Mouse (Mus musculus) erythroblast, embryonic 14.5 days (primary cell): ENCODE results near the gene Rpp38. TPM values are rescaled to one million over a fixed set of nuclear protein-coding genes. Genes with fewer than 3 reads are reported as not detected.
A peak's percentile ranks its signal among the peaks of the same experiment; 100 is the strongest.

Source experiments
- H3K27me3 ChIP-seq: 2 replicates; pipeline ENCODE4 v1.6.1; 2012; ENCODE audit warnings: inconsistent platforms; ENCODE audit not compliant: control insufficient read depth
- H3K36me3 ChIP-seq: 2 replicates; pipeline ENCODE4 v1.6.1; 2012; ENCODE audit warnings: mild to moderate bottlenecking, inconsistent platforms; ENCODE audit not compliant: control insufficient read depth
- H3K4me1 ChIP-seq: 2 replicates; pipeline ENCODE4 v1.6.1; 2012; ENCODE audit warnings: inconsistent platforms; ENCODE audit not compliant: control insufficient read depth
- H3K4me3 ChIP-seq: replicated peaks from 2 replicates; pipeline ENCODE3; 2012; ENCODE audit warnings: moderate library complexity, mild to moderate bottlenecking, inconsistent platforms
- H3K9me3 ChIP-seq: 2 replicates; pipeline ENCODE4 v1.6.1; 2012; ENCODE audit warnings: low read length, inconsistent platforms, mixed read lengths; ENCODE audit not compliant: control insufficient read depth
- GATA1 ChIP-seq: IDR thresholded peaks from 2 replicates; pipeline ENCODE4 v1.6.1; 2012; ENCODE audit warnings: low read length, inconsistent platforms, mixed read lengths
- TAL1 ChIP-seq: IDR thresholded peaks from 3 replicates; pipeline ENCODE4 v1.6.1; 2012; ENCODE audit warnings: low read length, inconsistent platforms, mixed read lengths
- polyA plus RNA-seq: library from polyadenylated mRNA; stranded (reverse); fragments of >175 nt; gene quantifications from 2 replicates; pipeline ENCODE4 v1.2.3, GENCODE M21; 2012

The Rpp38 gene
- polyA plus RNA-seq, 1 experiment, result 0.03 TPM

DNA sequence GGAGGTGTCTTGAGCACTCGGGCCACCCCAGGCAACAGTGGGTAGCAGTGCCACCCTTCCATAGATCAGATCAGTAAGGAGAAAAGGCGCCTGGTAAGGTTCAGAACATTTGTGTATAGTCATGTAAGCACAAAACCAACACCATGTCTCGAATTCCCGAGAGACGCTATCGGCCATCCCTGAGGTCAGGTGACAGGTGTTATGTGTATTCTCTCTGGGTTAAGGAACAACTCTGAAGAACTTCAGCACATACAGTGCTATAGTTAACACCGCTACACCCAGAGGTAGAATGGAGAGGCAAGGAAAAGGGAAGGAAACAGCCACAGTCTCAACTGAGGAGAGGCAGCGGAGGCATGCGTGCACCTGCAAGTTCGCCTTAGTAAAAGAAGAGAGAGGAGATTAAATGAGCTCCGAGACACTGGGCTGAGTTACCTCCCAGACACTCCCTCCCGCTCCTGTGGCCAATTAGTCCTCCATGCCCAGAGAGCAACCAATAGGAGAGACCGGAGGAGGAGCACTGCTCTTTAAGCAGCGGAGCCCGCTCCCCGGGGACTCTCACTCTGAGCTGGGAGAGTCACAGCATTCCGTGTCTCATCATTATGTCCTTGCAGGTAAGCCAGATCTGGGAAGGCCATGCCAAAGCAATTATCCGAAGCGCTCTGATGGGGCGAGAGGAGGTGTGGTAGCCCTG lies 3.3 kb upstream of the Rpp38 start, which contains the start of gene Acbd7:
TSS of gene Acbd7 (plus strand) at position 558 of the 691 bp plus-strand sequence.
- Histone ChIP-seq H3K4me1 (peaks cover 37% of the 10 kb centered on the region), H3K4me3 (peak within 1 kb of the TSS; percentile 62), H3K9me3 (no peaks in the 10 kb centered on the region), H3K36me3 (peaks cover 2% of the 10 kb centered on the region; the same call in 1 of the 2 replicates), H3K27me3 (peaks cover 4% of the 10 kb centered on the region)
- no peak for TF ChIP-seq GATA1
- no peak for TF ChIP-seq TAL1

DNA sequence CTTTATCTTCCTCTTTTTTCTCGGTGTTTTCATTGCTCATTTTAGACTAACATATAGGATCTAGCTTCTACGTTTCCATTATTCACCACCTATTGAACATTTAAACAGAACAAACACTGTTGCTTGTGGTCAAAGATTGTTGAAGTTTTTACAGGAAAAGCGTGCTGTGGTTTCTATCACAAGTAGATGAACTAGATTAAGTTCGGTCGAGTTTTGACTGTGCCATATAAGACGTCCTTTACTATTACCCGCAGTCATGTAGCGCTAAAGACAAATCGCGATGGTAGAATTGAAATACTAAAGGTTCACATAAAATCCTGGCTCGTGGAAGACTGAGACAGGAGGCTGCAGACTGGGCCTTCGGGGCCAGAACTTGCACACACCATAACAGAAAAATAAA lies 1.3 kb upstream of the Rpp38 start:
- peaks cover 39% of the 10 kb centered on the region for H3K4me1 ChIP-seq
- peaks cover 16% of the 10 kb centered on the region for H3K36me3 ChIP-seq
- peaks cover 4% of the 10 kb centered on the region for H3K27me3 ChIP-seq
- TF ChIP-seq GATA1, result no peak
- TF ChIP-seq TAL1, result no peak
- no peak overlapping the region for H3K4me3 ChIP-seq
- H3K9me3 ChIP-seq, result no peaks in the 10 kb centered on the region

DNA sequence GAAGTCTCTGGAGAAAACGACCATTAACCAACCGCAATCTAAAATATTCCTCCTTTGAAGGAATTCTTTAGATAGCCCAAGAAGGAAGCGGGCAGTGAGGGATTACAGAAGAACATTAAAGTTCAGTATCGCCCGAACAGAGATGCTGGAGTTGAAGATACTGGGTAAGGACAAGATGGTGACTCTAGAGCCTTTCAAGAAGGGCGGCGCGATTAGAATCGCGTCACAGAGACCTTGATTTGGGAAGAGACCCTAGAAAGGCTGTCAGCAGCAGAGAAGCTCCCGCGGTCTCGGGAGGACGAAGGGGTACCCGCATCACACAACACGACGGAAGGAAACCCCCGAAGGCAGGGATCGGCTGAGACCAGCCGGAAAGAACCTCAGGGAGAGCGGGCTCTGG lies 387 bp downstream of the Rpp38 start:
- peak overlapping the region; percentile 81 for H3K4me3 ChIP-seq
- no peaks in the 10 kb centered on the region for H3K27me3 ChIP-seq
- peaks cover 31% of the 10 kb centered on the region for H3K36me3 ChIP-seq
- H3K9me3 ChIP-seq, result no peaks in the 10 kb centered on the region
- TF ChIP-seq TAL1, result no peak
- TF ChIP-seq GATA1, result no peak
- H3K4me1 ChIP-seq, result peaks cover 39% of the 10 kb centered on the region

DNA sequence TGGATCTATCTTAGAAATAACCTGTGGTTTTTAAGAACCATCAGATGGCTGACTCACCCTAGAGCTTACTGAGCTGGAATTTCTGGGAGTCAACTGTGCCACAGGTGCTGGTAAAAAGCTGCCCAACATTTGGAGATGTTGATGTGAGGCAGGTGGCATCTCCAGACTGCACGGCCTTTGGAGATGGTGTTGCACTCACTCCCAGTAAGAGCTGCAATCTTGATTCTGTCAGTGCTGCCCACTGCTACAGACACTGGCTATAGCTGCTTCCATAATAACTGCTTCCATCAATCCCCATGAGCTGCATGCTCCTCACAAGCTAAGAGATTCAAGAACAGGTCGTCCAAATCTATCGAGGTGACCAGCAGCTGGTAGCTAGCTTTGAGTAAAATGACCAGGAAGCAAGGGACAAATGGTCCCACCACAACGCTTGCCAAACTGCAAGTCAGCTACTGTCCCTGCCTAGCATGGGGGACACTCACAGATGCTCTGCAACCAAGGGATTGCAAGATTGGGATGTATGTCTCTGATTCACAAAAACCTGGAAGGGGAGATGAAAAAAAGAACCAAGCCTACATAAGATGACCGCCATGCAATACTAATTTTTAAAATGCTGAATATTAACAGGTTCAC lies 1.3 kb downstream of the Rpp38 start:
- peak overlapping the region; percentile 81 for H3K4me3 ChIP-seq
- H3K4me1 ChIP-seq, result peaks cover 37% of the 10 kb centered on the region
- no peaks in the 10 kb centered on the region for H3K9me3 ChIP-seq
- peaks cover 38% of the 10 kb centered on the region for H3K36me3 ChIP-seq
- no peaks in the 10 kb centered on the region for H3K27me3 ChIP-seq
- TF ChIP-seq GATA1 (no peak), TAL1 (no peak)

DNA sequence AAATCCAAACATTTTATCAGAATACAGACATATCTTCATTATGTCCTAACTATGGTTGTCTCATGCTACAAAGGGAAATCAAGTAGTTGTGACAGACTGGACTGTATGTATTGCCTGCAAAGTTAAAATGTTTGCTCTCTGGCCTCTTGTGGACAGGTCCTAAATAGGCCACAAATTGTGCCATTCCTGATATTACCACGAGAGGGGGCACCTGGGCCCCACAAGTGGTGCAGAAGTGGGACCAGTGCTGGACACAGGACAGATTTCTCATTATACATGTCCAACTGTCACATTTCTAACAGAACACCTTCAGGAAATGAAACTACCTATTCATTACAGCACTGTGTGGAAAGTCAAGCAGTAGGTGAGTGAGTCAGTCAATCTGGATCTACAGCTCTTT lies 5.1 kb downstream of the Rpp38 start:
- TF ChIP-seq TAL1, result no peak
- no peak for TF ChIP-seq GATA1
- Histone ChIP-seq H3K4me1 (peaks cover 18% of the 10 kb centered on the region), H3K4me3 (no peak overlapping the region), H3K9me3 (no peaks in the 10 kb centered on the region), H3K36me3 (peaks cover 72% of the 10 kb centered on the region), H3K27me3 (no peaks in the 10 kb centered on the region)

DNA sequence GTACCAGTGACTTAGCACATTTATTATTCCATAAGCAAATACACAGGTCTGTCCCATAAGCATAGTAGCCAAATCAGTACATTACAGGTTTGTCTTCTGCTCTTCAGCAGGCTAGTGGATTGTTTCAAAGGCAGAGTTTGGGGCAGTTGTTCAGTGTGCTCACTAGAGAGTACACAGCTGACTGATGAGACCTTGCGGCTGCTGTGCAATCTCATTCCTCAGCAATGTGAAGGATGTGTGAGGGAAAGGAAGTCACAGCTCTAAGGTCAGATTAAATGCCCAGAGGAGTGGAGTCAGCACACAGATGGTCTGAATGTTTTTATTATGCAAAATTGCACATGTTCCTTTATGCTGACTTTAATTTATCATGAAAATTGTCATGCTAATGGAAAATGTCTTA lies 5.9 kb downstream of the Rpp38 start:
- H3K4me3 ChIP-seq, result no peak overlapping the region
- peaks cover 77% of the 10 kb centered on the region for H3K36me3 ChIP-seq
- TF ChIP-seq GATA1 (no peak), TAL1 (no peak)

DNA sequence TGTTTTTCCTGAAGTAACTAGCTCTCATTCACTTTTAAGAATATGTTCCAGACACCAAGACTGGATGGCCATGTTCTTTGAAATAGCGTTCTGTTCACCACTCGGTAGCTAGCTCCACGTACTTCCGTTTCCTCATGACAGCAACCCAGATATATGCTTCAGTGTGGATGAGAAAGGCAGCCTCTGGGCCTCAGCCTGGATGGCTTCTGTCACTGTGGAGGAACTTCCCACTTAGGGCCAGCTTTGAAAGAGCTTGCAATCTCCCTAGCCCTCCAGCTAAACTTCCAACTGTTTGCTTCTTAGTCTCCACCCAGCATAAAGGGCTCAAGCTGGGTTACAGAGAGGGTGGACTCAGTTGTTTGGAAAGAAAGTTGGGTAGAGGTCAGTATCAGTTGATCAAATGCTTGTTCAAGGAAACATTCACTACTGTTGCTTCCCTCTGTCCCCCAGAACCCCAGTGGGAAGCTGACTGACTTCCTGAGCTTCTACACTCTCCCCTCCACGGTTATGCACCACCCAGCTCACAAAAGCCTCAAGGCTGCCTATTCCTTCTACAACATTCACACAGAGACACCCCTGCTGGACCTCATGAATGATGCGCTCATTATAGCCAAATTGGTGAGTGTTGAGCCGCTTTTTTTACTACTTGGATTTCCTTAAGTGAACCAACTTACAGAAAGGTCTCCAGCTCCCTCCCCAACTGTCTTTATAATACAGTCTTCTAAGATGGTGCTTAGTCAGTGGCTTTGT lies 7.9 kb downstream of the Rpp38 start:
- Histone ChIP-seq H3K36me3 (peaks cover 79% of the 10 kb centered on the region), H3K27me3 (no peaks in the 10 kb centered on the region), H3K4me3 (no peak overlapping the region), H3K9me3 (no peaks in the 10 kb centered on the region), H3K4me1 (no peaks in the 10 kb centered on the region)
- TF ChIP-seq GATA1, result no peak
- no peak for TF ChIP-seq TAL1

More for the DNA sequence above, 5.9 kb downstream of the Rpp38 start:
- no peaks in the 10 kb centered on the region for H3K27me3 ChIP-seq
- H3K9me3 ChIP-seq, result no peaks in the 10 kb centered on the region
- peaks cover 10% of the 10 kb centered on the region for H3K4me1 ChIP-seq

DNA sequence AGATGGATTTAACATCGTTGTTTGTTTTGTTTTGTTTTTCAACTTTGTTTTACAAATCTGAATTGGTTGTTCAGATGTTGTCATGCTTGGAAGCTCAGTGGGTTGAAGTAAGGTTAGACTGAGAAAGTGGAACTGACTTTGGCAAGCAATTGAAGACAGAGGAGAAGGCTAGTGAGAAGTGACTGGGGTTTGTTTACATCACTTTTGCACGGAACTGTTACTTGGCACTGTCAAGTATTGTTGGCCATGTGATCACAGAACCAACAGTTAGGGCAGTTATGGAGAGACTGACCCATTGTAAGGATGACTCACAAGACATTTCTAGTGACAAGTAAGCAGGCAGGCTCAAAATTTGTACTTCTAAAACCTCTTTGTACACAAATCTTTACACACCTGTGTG lies 9.3 kb downstream of the Rpp38 start:
- no peak for TF ChIP-seq GATA1
- TF ChIP-seq TAL1, result no peak
- H3K9me3 ChIP-seq, result no peaks in the 10 kb centered on the region
- no peak overlapping the region for H3K4me3 ChIP-seq
- peaks cover 77% of the 10 kb centered on the region for H3K36me3 ChIP-seq
- no peaks in the 10 kb centered on the region for H3K4me1 ChIP-seq
- no peaks in the 10 kb centered on the region for H3K27me3 ChIP-seq

DNA sequence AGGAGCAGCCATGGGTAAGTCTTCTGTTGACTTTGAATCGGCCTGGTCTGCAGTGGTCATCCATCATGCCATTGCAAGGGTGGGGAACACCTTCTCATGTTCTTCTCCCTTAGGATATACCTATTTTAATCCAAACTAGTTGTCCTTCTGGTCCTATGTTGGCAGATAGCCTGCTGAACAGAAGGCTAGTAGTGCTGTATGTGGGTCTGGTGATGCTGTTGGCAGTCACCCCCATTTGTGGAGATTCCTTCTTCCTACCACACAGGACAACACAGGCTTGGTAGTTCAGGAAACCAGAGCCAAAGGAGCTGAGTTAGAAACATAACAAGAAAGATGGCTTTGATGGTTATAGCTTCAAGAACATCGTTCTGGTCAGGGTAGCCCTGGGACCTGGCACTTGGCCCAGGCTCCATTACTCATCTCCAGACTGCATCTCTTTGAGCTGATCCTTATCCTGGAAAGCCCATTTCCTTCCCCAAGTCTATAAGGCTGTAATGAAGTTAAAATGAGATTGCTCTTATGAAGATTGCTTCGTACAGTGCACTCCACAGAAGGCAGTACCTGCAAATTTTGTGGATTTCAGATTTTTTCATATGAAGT lies 26.9 kb downstream of the Rpp38 start:
- Histone ChIP-seq H3K4me3 (no peak overlapping the region), H3K9me3 (no peaks in the 10 kb centered on the region), H3K4me1 (no peaks in the 10 kb centered on the region; the same call in 1 of the 2 replicates), H3K36me3 (peaks cover 30% of the 10 kb centered on the region), H3K27me3 (no peaks in the 10 kb centered on the region)
- no peak for TF ChIP-seq GATA1
